ENCODE assay signal across 26 mouse cellular contexts in the genomic region with DNA sequence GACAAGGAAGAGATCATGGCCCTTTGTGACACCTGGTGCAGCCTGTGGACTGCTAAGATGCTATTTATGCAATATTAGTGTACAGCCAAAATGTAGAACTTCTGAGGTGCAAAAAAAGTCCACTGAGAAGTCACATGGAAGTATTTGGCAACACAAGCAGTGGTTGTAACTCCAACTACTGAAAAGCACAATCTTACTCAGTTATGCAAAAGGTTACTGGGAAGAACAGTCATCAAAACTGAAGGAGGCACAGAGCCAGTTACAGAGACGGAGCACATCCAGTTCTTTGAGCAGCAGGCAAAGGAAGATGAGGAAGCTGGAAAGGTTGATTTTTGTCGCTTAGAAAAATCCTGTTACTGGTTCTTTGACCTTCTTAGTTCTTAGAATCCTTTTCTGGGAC.
A peak's percentile ranks its signal among the peaks of the same experiment; 100 is the strongest.
DNase-seq lines count a peak whose midpoint lies in the region; ATAC-seq and TF ChIP-seq lines count a peak whose summit lies in the region.
"Had no signal": no experiment of that assay in that cellular context is flagged by ENCODE, and none has a peak within 500 bp of the region (broad histone marks: within the 10 kb centered on the region; RNA-seq: fewer than 3 reads in every experiment).

No protein-coding gene starts in this region.

- no peak overlapping the region for H3K4me3 ChIP-seq in kidney, adult 2 months (ENCODE audit: insufficient read depth, low read depth, low read length)
- H3K4me3 ChIP-seq in kidney, embryonic 16.5 days (ENCODE audit: low read length), result no peak overlapping the region
- H3K4me3 ChIP-seq in forebrain, embryonic 16.5 days (replicated peaks; ENCODE audit: low read length), result no peak overlapping the region
- H3K4me3 ChIP-seq: embryonic facial prominence, embryonic 10.5 days; forebrain, embryonic 13.5 days; hindbrain, embryonic 12.5 days; left cerebral cortex, adult 2 months; limb, embryonic 10.5 days; liver, embryonic 13.5 days had no signal

- no peaks in the 10 kb centered on the region for H3K9me3 ChIP-seq in kidney, embryonic 16.5 days (ENCODE audit: low read length)
- H3K9me3 ChIP-seq in forebrain, embryonic 16.5 days (ENCODE audit: control insufficient read depth, low read length), result no peaks in the 10 kb centered on the region
- H3K9me3 ChIP-seq: embryonic facial prominence, embryonic 10.5 days; forebrain, embryonic 13.5 days; hindbrain, embryonic 12.5 days; limb, embryonic 10.5 days; liver, embryonic 13.5 days had no signal

- peaks cover 20% of the 10 kb centered on the region for H3K4me1 ChIP-seq in kidney, adult 2 months (ENCODE audit: control insufficient read depth, insufficient read depth, low read length)
- peaks cover 6% of the 10 kb centered on the region; the same call in 1 of the 2 replicates for H3K4me1 ChIP-seq in kidney, embryonic 16.5 days (ENCODE audit: insufficient read depth, low read length)
- no peaks in the 10 kb centered on the region for H3K4me1 ChIP-seq in forebrain, embryonic 16.5 days (replicated peaks; ENCODE audit: control insufficient read depth, insufficient read depth, low read length)
- H3K4me1 ChIP-seq: embryonic facial prominence, embryonic 10.5 days; forebrain, embryonic 13.5 days; hindbrain, embryonic 12.5 days; limb, embryonic 10.5 days; liver, embryonic 13.5 days had no signal

- TF ChIP-seq POLR2A in kidney, adult 2 months (IDR thresholded peaks at IDR 0.05; ENCODE audit: low read depth, low read length), result no peak

- H3K27me3 ChIP-seq in kidney, adult 2 months (replicated peaks; ENCODE audit: control insufficient read depth, insufficient read depth, low read length), result no peaks in the 10 kb centered on the region
- no peaks in the 10 kb centered on the region for H3K27me3 ChIP-seq in kidney, embryonic 16.5 days (ENCODE audit: insufficient read depth, low read length)
- H3K27me3 ChIP-seq in forebrain, embryonic 16.5 days (replicated peaks; ENCODE audit: control insufficient read depth, insufficient read depth, low read length), result no peaks in the 10 kb centered on the region
- H3K27me3 ChIP-seq: forebrain, embryonic 13.5 days; hindbrain, embryonic 12.5 days; liver, embryonic 13.5 days had no signal

- no peak overlapping the region for H3K9ac ChIP-seq in kidney, embryonic 16.5 days (replicated peaks; ENCODE audit: low read length)
- H3K9ac ChIP-seq in forebrain, embryonic 16.5 days (replicated peaks; ENCODE audit: low read depth, low read length), result no peak overlapping the region
- H3K9ac ChIP-seq: forebrain, embryonic 13.5 days; hindbrain, embryonic 12.5 days; liver, embryonic 13.5 days had no signal

- WGBS in kidney, adult 2 months, result 36% methylated on average over 2 of the region's 2 CpGs
- WGBS in kidney, embryonic 16.5 days, result 82% methylated on average over 2 of the region's 2 CpGs
- WGBS in forebrain, embryonic 16.5 days, result 76% methylated on average over 2 of the region's 2 CpGs

- intact Hi-C loops in gastrocnemius, postnatal 14 days (cut with DNase I; ENCODE audit: low total_unique reads), result no loop called here

- no peak for TF ChIP-seq CTCF in kidney, adult 2 months (conservative IDR thresholded peaks at IDR 0.05; ENCODE audit: insufficient read depth, insufficient read length, low read depth, low read length)

- ATAC-seq in kidney, embryonic 16.5 days (ENCODE audit: low FRiP score, low TSS enrichment), result no peak
- ATAC-seq in megakaryocyte, adult 5-6 weeks (ENCODE audit: poor library complexity, severe bottlenecking), result peak; percentile 57
- ATAC-seq in forebrain, embryonic 16.5 days, result no peak
- ATAC-seq: activated CD4-positive, CD25-positive, alpha-beta regulatory T cell, adult 4 months; CD4-positive, CD25-positive, alpha-beta regulatory T cell, adult 4 months; forebrain, embryonic 13.5 days; inflammation-experienced regulatory T-cells, adult 6 months had no signal

- no peaks in the 10 kb centered on the region for H3K36me3 ChIP-seq in kidney, adult 2 months (ENCODE audit: control insufficient read depth, insufficient read depth, low read length)
- H3K36me3 ChIP-seq in kidney, embryonic 16.5 days (ENCODE audit: insufficient read depth, low read length), result no peaks in the 10 kb centered on the region
- no peaks in the 10 kb centered on the region for H3K36me3 ChIP-seq in forebrain, embryonic 16.5 days (ENCODE audit: control insufficient read depth, insufficient read depth)
- H3K36me3 ChIP-seq: embryonic facial prominence, embryonic 10.5 days; hindbrain, embryonic 12.5 days; limb, embryonic 10.5 days; liver, embryonic 13.5 days had no signal

- H3K4me2 ChIP-seq in kidney, embryonic 16.5 days (replicated peaks; ENCODE audit: low read depth, low read length), result no peak overlapping the region
- no peak overlapping the region for H3K4me2 ChIP-seq in forebrain, embryonic 16.5 days (ENCODE audit: low read length)
- H3K4me2 ChIP-seq: forebrain, embryonic 13.5 days; hindbrain, embryonic 12.5 days; liver, embryonic 13.5 days; midbrain, embryonic 11.5 days had no signal

- DNase-seq in gastrocnemius, adult 18-20 months (ENCODE audit: low spot score), result peak; percentile 60
- DNase-seq in gastrocnemius, postnatal 14 days, result no peak
- peak; percentile 80 for DNase-seq in kidney, adult 2 months
- DNase-seq in lung, postnatal 25 days (ENCODE audit: low spot score), result peak; percentile 48
- DNase-seq in lung, postnatal 4 days, result no peak
- DNase-seq: adrenal gland, postnatal 36 days; cerebellum, adult 8-10 months; heart, postnatal 10 days; layer of hippocampus, adult 9-11 months; liver, embryonic 13.5 days; retina, postnatal 1 day; thymus, postnatal 14 days had no signal

- H3K27ac ChIP-seq in kidney, adult 2 months (ENCODE audit: insufficient read depth, low read depth, low read length), result peak overlapping the region; percentile 86
- no peak overlapping the region for H3K27ac ChIP-seq in kidney, embryonic 16.5 days (ENCODE audit: low read length)
- no peak overlapping the region for H3K27ac ChIP-seq in forebrain, embryonic 16.5 days (ENCODE audit: low read length)
- H3K27ac ChIP-seq: embryonic facial prominence, embryonic 10.5 days; forebrain, embryonic 13.5 days; hindbrain, embryonic 12.5 days; kidney, postnatal 0 days; left cerebral cortex, adult 2 months; limb, embryonic 10.5 days; liver, embryonic 13.5 days; stomach, postnatal 0 days had no signal

Comparison
In these comparisons a context has a peak if more than half of its experiments do, and no peak if none do; other contexts are left out.
1. DNase-seq: peak in gastrocnemius, adult 18-20 months (single experiment), kidney, adult 2 months (single experiment) and lung, postnatal 25 days (single experiment); none in gastrocnemius, postnatal 14 days (single experiment) and lung, postnatal 4 days (0 of 2).